Mouse (Mus musculus) spleen, adult 2 months (tissue): ENCODE data around the gene Smarca4. TPM values are rescaled to one million over a fixed set of nuclear protein-coding genes. Genes with fewer than 3 reads are reported as not detected.

Experiments used
- DNase-seq, 2 experiments: peaks; one replicate each; pipeline versions ENCODE4 v3.0.0 to v3.0.0-alpha.2; 2012 to 2021; ENCODE audit warnings: low spot score in 2 of 2, low read depth in 1 of 2
- H3K27ac ChIP-seq: fragments of 200-500 bp; 2 replicates; pipeline ENCODE4 v1.5.1; 2012; ENCODE audit warnings: low read length, inconsistent platforms; ENCODE audit not compliant: insufficient read depth
- H3K27me3 ChIP-seq: fragments of 200-500 bp; 2 replicates; pipeline ENCODE4 v1.6.1; 2012; ENCODE audit warnings: mild to moderate bottlenecking, moderate library complexity, low read length, inconsistent platforms; ENCODE audit not compliant: control insufficient read depth, insufficient read depth
- H3K36me3 ChIP-seq: fragments of 200-500 bp; 2 replicates; pipeline ENCODE4 v1.6.1; 2012; ENCODE audit warnings: mild to moderate bottlenecking, low read length, inconsistent platforms; ENCODE audit not compliant: control insufficient read depth, insufficient read depth
- H3K4me1 ChIP-seq: fragments of 200-500 bp; 2 replicates; pipeline ENCODE4 v1.6.1; 2011; ENCODE audit warnings: inconsistent platforms; ENCODE audit not compliant: control insufficient read depth, insufficient read depth, insufficient read length
- H3K4me3 ChIP-seq: fragments of 200-500 bp; 2 replicates; pipeline ENCODE4 v1.5.1; 2011; ENCODE audit warnings: mild to moderate bottlenecking, inconsistent platforms; ENCODE audit not compliant: insufficient read depth, insufficient read length; ENCODE audit errors: extremely low read depth
- CTCF ChIP-seq: fragments of 200-500 bp; IDR thresholded peaks from 2 replicates; pipeline ENCODE4 v1.5.1; 2011; ENCODE audit warnings: mild to moderate bottlenecking, inconsistent platforms; ENCODE audit not compliant: insufficient read depth, insufficient read length, insufficient replicate concordance; ENCODE audit errors: extremely low read depth
- POLR2A ChIP-seq: fragments of 200-500 bp; IDR thresholded peaks from 2 replicates; pipeline ENCODE4 v1.6.1; 2011; ENCODE audit warnings: low read depth, low read length, inconsistent platforms
- WGBS: fragments of 180-500 bp; shearing (Covaris S2); methylation state at CpG from one replicate; pipeline ENCODE4 v1.1.7; 2018; 5-methylcytosine and 5-hydroxymethylcytosine counted together
- polyA plus RNA-seq: library from polyadenylated mRNA; depleted of rRNA; stranded (reverse); fragments of >200 nt; gene quantifications from 2 replicates; pipeline ENCODE4 v1.2.3, GENCODE M21; 2012

The Smarca4 gene
- polyA plus RNA-seq, 1 experiment = 30.2 TPM

DNA sequence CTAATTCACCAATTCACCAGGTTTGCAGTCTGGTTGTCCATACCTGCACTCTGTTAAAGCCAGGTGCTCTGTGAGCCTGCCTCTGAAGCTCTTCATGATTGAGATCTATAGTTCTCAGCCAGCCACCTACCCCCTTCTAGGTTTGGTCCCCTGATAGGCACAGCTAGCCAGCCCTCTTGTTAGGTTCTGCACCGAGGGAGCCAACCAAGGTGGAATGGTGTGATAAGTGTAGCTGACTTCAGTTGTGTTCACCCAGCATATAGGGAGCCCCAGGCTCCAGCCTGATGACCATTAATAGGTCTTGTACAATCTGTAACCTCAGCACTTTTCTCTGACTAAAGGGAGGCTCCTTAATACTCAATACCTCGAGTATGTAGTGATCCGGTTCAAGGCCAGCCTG is 15.8 kb upstream of the Smarca4 start:
- TF ChIP-seq CTCF (no peak), POLR2A (no peak)
- Histone ChIP-seq H3K4me3 (no peak overlapping the region), H3K36me3 (no peaks in the 10 kb centered on the region; the same call in 1 of the 2 replicates), H3K4me1 (no peaks in the 10 kb centered on the region), H3K27me3 (no peaks in the 10 kb centered on the region), H3K27ac (no peak overlapping the region)
- WGBS = 87% methylated on average over 3 of the region's 3 CpGs
- no peak for DNase-seq

DNA sequence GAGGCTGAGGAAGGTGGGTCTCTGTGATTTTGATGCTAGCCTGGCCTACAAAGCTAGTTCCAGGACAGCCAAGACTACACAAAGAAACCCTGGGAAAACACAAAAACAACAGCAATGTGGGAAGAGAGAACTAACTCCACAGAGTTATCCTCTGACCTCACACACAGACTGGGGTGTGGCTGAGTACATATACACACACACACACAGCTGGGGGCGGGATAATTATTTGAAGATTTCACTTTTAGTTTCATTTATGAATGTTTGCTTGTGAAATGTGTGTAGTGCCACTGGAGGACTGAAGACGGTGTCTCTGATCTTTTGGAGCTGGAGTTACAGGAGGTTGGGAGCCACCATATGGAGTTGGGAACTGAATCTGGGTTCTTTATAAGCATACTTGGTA is 14.9 kb upstream of the Smarca4 start:
- Histone ChIP-seq H3K4me3 (no peak overlapping the region), H3K4me1 (no peaks in the 10 kb centered on the region), H3K36me3 (no peaks in the 10 kb centered on the region; the same call in 1 of the 2 replicates), H3K27ac (no peak overlapping the region), H3K27me3 (no peaks in the 10 kb centered on the region)
- TF ChIP-seq POLR2A (no peak), CTCF (no peak)
- 72% methylated on average over 2 of the region's 2 CpGs for WGBS
- DNase-seq = no peak

DNA sequence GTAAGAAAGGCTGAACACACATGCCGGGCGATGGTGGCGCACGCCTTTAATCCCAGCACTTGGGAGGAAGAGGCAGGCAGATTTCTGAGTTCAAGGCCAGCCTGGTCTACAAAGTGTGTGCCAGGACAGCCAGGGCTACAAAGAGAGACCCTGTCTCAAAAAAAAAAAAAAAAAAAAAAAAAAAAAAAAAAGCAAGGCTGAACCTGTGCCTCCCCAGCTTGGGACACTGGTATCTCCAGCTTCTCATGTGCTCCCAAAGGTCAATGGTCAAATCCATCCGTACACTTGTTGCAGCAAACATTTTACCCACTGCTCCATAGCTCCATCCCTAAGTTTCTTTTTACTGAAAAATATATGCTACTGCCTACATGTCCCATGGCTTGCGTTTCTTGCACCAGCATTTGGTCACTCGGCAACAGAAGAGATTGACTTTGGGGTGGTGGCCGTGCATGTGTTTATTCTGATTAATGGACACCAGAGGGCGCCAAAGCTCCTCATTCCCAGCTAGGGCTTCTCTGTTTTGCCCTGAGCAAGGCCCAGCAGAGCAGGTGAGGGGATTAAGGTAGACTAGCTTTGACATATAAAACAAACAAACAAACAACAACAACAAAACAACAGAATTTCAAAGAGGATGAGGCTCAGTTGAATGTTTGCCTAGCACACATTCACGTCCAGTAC is 14.1 kb upstream of the Smarca4 start:
- H3K4me3 ChIP-seq = no peak overlapping the region
- WGBS = 56% methylated on average over 10 of the region's 10 CpGs
- H3K4me1 ChIP-seq = no peaks in the 10 kb centered on the region
- peak; percentile 63 to 65 for DNase-seq
- no peaks in the 10 kb centered on the region for H3K27me3 ChIP-seq
- no peaks in the 10 kb centered on the region for H3K36me3 ChIP-seq
- TF ChIP-seq CTCF = peak; percentile 67; the same call in 1 of the 2 replicates
- no peak for TF ChIP-seq POLR2A
- H3K27ac ChIP-seq = no peak overlapping the region

DNA sequence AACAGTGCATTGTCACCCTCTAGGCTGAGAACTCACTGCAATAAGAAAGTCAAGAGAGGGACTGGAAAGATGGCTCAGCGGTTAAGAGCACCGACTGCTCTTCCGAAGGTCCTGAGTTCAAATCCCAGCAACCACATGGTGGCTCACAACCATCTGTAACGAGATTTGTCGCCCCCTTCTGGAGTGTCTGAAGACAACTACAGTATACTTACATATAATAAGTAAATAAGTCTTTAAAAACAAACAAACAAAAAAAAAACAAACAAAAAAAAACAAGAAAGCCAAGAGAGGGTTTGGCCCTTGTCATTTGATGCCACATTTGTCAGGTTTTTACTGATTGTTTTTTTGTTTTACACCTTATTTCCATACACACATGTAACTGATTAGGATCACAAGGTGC is 11.8 kb upstream of the Smarca4 start:
- no peaks in the 10 kb centered on the region for H3K4me1 ChIP-seq

DNA sequence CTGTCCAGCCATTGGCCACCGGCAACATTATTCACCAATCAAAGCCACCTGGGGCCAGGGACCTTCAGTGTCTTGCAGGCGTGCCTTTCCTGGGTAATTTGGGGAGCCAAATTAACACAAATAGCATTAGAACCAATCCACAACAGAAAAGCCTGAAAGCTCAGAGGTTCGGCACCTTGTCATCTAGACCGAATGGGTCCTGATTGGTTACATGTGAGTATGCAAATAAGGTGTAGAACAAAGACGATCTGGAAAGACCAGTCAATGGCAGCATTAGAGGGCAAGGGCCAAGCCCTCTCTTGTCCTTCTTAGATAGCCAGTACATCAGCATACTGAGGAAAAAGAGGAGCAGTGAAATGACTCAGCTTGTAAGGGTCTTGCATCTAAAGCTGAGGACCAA is 10.1 kb upstream of the Smarca4 start:
- Histone ChIP-seq H3K4me3 (no peak overlapping the region), H3K36me3 (no peaks in the 10 kb centered on the region), H3K4me1 (peaks cover 8% of the 10 kb centered on the region; the same call in 1 of the 2 replicates), H3K27ac (no peak overlapping the region), H3K27me3 (no peaks in the 10 kb centered on the region)
- TF ChIP-seq CTCF (no peak), POLR2A (no peak)
- DNase-seq = no peak
- WGBS = 87% methylated on average over 5 of the region's 5 CpGs

More for the DNA sequence above, 11.8 kb upstream of the Smarca4 start:
- Histone ChIP-seq H3K36me3 (no peaks in the 10 kb centered on the region), H3K27ac (no peak overlapping the region), H3K4me3 (no peak overlapping the region), H3K27me3 (no peaks in the 10 kb centered on the region)
- no peak for TF ChIP-seq POLR2A
- no peak for TF ChIP-seq CTCF
- 88% methylated on average over 5 of the region's 5 CpGs for WGBS
- no peak for DNase-seq

DNA sequence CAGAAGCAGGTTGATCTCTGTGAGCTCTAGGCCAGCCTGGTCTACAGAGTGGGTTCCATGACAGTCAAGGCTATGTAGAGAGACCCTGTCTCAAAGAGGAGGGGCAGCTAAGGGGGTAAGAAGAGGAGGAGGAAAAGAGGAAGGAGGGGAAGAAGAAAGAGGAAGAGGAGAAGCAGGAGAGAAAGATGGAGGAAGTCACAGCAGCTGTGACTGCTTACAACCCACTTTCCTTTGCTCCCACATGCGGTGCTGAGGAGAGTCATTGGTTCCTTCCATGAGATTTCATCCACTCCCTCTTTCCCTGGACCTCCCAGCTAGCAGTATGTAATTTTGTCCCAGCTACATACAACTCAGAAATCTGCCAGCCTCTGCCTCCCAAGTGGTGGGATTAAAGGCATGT is 9.3 kb upstream of the Smarca4 start:
- Histone ChIP-seq H3K4me1 (peaks cover 8% of the 10 kb centered on the region; the same call in 1 of the 2 replicates), H3K4me3 (no peak overlapping the region), H3K27me3 (no peaks in the 10 kb centered on the region), H3K36me3 (no peaks in the 10 kb centered on the region), H3K27ac (no peak overlapping the region)
- DNase-seq = no peak
- 27% methylated on average over 1 of the region's 1 CpGs for WGBS
- TF ChIP-seq CTCF = no peak
- no peak for TF ChIP-seq POLR2A

DNA sequence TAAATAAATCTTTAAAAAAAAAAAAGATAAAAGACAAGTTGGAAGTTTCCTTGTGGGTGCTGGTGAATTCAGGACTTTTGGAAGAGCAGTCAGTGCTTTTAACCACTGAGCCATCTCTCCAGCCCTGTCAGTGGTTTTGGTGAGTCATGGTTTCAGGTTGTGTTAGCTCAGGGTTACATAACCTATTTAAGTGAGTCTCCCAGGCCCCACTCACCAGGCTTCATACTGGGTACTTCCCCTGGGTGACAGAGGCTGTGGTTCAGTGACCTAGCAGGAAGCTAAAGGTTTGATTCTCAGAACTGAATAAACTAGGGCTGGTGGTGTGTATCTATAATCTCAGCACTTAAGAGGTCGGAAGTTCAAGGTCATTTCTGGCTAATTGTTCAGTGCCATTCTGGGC is 6.1 kb upstream of the Smarca4 start:
- DNase-seq = peak; percentile 67 to 82
- peaks cover 8% of the 10 kb centered on the region; the same call in 1 of the 2 replicates for H3K4me1 ChIP-seq
- TF ChIP-seq POLR2A = no peak
- no peak for TF ChIP-seq CTCF
- no peaks in the 10 kb centered on the region for H3K27me3 ChIP-seq
- H3K27ac ChIP-seq = peak overlapping the region; percentile 65
- H3K4me3 ChIP-seq = no peak overlapping the region
- no peaks in the 10 kb centered on the region for H3K36me3 ChIP-seq
- WGBS = 24% methylated on average over 1 of the region's 1 CpGs
